Mouse (Mus musculus) adrenal gland, adult (tissue): ENCODE results near the gene Lats1.
A peak's percentile ranks its signal among the peaks of the same experiment; 100 is the strongest.

Experiments used
- DNase-seq, 2 experiments: peaks; one replicate each; pipeline ENCODE4 v3.0.0; 2022 to 2023; ENCODE audit warnings: low spot score in 1 of 2; ENCODE audit not compliant: inconsistent age in 2 of 2

Lats1 gene

DNA sequence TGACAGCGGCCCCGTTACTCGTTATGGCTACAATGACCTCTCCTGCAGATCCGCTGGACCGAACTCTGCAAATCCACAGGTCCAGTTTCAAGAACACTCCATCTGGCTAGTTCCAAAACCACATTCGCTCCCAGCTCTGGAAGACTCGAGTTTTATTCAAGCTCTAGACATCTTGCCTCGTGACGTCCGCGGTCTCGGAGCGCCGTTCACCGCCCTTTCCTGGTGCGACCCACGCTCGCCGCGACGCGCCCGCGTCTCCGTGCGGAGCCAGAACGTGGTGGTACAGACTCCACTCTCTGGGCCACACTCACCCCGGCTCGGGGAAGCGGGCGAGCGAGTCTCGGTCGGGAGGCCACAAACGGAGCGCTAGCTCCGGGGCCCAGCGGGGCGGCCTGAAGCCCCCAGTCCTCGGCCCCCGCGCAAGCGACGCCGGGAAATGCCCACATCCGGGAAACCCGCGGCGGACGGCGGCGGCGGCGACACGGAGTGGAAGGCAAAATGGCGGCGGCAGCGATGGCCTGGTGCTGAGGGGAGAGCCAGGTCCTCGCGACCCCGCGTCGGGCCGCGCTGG lies at the start of gene Lats1, which contains the start of gene Pcmt1:
TSS of gene Lats1 (plus strand) at position 484 of the 571 bp plus-strand sequence.
TSS of gene Pcmt1 (minus strand) at position 406 of the 571 bp plus-strand sequence.
- DNase-seq, result peak; percentile 90 to 97

DNA sequence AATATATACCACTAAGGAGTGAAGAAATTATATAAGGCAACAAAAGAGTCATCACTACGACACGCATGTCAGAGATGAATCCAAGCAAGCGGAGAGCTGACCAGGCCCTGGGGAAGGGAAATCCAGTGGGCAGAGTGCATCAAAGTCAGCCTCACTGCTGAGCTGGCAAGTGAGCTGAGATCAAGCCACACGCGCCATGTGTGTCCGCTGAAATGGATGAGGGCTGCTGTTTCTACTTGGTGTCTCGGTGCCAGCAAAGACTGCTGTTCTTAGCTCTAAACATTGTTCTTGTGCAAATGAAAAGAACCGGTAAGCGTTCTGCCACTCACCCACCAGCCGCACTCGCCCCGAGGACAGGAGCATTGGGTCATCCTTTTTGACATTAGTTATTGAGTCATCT lies 40.6 kb upstream of the Lats1 start:
- no peak for DNase-seq

DNA sequence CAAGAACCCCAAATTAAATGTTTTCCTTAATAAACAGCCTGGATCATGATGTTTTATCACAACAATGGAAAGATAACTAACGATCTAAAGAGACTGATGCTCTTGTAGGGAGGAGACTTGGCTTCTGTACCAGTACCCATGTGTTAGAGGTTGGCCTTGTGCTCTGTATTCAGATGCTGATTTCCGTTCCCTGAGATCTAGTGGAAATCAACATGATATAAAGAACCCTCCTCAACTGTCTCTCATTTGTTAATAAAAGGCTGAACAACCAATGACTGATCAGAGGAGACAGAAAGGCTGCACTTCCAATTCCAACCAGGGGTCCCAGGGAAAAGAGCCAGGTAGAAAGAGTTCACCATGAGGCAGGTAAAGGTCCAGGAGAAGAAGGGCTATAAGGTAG lies 35.1 kb upstream of the Lats1 start:
- no peak for DNase-seq

DNA sequence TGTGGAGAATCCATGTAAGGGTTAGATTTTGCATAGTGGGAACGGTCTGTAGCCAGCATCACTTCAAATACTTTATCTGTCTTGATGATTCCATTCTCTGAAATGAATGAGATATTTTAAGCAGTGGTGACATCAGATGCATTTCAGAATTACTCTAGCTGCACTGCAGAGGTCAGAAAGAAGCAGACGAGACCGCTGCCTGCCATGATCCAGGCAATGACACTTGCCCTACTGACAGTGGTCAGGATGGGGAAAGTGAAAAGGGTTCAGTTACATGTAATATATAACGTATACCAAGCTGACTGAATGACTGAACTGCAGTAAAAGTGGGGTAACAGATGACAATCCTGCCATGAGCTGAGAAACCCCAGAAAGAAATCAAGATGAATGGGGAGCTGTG lies 32.0 kb upstream of the Lats1 start:
- DNase-seq, result no peak

DNA sequence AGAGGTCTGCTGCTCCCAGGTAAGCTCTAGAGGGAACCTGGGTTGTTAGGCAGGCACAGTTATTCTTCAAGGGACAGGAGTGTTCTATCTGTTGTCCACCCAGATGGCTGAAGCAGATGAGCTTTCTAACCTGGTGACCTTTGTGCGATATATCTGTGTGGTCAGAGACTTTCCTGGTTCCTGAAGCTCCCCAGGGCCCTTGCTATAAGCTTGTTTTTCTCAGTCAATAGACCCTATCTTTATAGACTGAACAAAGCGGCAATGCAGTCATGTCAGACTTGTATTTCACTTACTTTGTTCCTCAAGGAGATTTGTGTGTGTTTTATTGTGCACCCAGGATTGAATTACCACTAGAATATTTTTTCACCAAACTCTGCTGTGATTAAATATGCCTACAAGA lies 30.0 kb upstream of the Lats1 start:
- no peak for DNase-seq

DNA sequence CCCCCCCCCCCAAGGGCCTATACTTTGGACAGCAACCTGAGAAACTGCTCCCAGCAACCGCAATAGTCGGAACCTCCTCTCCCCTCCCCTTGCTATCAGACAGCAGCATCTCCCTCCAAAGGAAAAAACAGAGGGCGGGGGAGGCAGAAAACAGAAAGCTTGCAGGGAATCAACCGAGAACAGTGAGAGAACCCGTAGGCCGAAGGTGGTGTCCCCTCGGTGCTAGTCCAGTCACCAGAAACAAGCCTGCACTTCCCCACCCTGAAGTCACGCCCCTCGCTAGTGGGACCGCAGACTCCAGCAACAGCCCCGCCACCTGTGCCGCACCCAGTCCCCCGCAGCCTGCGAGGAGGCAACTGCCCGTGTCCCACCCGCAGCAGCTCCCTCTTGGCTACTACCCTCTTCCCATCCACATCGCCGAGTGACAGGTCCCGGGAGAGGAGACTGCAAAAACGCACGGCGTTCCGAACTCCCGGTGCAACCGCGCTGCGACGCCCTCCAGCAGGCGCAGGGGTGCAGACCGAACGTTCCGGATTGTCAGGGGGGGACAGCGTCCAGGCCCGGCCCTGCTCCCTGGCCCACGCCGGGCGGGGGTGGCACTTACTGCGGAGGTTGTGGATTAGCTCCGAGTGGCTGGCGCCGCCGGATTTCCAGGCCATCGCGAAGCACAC lies 18.4 kb upstream of the Lats1 start:
- DNase-seq, result no peak

DNA sequence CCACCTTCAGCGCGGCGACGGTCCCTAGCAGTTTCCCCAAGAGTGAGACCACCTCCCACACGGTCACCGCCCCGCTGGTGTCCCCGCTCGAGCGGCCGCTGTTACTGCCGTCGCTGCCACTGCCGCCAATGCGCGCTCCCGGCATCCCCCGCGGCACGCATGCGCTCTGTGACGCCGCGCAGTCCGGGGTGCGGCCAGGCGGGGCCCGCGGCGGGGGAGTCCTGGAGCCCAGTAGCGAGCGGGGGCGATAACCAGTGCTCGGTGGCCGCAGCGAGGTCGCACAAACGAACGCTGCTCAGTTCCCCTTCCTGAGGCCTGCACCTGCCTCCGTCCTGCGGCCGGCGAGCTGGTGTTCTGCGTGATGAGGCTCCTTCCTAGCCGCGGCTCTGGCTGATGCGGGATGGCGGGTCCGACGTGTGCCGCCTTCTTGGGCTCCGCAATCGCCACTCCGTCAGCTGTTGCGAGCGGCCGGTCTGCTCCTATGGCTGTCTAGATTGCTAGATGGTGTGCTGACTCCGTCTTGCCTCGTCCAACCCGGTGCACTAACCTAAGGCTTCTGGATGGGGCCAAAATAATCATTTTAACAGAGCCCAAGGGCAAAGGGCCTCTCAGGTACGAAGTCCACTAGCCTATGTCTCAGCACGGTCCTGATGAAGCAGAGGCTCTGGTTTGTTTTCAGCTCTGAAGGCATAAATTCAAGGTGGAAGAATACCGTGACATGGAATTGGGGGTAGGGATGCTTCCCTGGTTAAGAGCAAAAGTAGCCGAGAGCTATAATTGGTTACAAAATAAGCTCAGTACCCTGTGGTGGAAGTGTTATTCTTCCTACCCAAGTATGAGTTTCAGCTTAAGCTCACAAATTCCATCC lies 17.6 kb upstream of the Lats1 start:
- DNase-seq, result peak; percentile 95 to 98

DNA sequence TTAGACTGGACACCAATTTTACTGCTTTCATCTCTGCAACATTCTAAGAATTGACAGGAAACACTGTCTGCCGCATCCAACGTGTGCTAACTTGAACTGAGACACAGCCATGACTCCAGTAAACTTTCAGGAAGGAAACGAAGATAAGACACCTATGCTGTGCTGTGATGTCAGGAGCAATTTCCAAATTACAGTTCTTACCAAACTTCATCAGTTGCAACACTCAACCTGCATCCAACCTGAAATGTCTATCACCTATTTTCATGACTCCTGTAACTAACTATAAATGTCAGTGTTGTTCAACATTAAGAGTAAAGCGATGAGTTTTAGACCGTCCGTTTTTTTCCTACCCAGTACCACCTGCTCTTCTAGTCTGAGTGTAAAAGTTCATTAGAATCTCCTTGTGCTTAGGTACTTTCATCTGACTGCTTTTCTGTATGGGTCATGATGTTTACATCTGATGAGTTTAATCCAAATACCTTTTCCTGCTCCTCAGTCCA lies 16.9 kb upstream of the Lats1 start:
- DNase-seq, result no peak

DNA sequence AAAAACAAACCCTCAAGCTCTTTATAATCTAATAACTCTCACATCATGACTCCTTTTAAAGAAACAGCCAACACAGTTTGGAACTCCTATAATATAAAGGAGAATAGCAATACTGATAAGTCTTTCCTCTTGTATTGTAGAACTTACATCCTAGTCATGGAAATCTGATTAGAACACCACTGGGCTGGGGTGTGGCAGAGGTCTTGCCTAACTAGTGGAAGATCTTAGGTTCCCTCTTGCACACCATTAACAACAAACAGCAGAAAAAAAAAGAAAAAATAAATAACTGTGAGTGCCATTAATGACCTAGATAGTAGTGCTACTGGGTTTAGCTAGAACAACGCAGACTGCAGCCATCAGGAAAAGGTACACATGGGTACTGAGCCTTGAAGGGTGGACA lies 16.1 kb upstream of the Lats1 start:
- DNase-seq, result no peak

DNA sequence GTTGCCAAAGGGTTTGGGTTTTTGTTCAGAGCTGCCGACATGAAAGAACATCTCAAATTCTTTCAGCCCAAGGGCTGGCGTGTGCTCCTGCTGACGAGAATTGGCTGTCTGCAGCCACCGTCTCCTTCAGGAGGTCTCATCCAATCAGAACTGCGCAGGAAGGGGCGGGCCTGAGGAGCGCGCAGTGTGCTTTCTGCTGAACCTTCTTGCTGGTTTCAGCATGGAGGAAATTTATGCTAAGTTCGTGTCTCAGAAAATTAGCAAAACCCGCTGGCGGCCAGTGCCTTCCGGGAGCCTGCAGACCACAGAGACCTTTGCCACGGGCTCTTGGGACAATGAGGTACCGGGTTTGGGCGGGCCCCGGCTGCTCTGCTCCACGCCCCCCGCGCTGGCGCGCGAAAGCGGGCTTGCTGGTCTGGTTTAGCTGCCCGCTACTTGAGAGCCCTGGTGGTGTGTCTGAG lies 13.6 kb upstream of the Lats1 start, which contains the start of gene Nup43:
TSS of gene Nup43 (plus strand) at position 162 of the 461 bp plus-strand sequence.
- peak; percentile 91 to 97 for DNase-seq

DNA sequence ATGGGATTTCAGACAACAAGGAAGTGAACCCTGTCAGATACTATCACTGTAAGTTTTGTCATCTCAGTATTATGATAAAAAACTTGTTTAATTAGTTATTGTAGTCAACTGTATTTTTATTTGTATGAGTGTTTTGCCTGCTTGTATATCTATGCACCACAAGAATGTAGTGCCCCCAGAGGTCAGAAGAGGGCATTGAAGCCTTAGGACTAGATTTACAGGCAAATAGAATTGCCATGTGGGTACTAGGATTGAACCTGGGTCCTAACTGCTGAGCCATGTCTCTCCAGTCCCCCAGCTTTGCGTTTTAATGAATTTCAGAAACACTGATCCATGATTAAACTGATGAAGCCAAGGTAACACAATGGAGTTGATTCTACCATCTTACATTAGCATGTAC lies 7.3 kb upstream of the Lats1 start:
- DNase-seq, result peak in 1 of 2 experiments; percentile 59

DNA sequence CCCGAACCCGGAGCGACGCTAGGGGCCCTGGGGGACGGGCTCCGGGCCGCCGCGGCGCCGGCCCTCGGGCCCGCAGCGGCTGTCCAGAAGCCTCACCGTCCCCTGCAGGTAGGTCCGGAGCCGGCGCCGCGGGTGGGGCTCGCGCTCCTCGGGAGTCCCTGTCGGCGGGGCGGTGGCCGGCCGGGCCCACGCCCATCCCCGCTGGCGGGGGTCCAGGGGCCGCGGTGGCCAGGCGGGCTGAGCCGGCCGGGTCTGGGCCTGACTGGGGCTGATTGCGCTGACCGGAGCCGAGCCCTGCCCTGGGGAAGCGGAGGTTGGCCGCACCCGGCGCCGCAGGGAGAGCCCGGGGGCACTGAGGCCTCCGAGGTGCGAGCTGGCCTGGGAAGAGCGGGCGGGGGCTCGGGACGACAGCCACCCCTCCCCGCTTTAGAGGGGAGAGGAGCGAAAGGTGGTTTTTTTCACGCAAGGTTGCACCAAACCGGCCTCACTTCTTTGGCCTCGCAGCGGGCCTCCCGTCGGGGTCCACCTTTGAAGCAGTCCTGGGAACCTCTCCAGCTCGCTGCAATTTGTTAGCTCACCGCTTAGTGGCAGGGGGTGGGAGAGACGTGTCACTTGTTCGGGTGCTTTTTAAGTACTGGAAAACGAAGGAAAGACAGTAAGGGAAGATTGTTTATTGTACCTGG lies 470 bp downstream of the Lats1 start:
- DNase-seq, result peak; percentile 80 to 93

DNA sequence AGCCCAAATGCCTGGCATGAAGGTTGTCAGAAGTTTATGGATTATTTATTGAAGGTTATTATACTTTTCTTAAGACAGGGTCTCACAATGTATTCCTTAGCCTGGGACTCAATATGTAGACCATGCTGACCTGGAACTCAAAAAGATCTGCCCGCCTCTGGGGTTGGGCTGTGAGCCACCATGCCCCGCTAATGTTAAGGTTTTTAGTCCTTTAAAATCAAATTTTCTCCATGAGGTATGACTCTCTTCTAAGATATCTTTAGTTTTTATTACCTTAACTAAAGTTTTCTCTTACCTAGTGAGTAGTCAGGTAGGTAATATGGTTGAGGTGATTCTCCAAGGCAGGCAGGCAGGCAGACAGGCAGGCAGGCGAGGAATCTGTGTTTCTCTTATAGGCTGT lies 1.2 kb downstream of the Lats1 start:
- no peak for DNase-seq

DNA sequence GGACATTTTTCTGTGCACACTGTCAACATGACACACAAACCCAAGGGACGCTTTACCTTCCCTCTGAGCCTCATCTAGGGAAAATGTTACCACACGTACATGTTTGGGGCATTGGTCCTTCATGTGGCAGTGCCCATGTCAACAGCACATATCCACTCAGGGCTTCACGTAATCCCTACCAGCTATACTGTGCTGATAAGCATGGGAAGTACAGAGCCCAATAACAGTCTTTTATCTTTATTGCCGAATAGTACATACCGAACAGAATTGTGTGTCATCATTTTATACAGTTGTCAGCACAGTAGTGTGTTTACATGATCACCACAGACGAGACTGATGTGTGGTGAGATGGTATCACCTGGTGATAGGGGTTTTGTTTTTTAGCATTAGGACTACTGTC lies 5.9 kb downstream of the Lats1 start:
- no peak for DNase-seq

DNA sequence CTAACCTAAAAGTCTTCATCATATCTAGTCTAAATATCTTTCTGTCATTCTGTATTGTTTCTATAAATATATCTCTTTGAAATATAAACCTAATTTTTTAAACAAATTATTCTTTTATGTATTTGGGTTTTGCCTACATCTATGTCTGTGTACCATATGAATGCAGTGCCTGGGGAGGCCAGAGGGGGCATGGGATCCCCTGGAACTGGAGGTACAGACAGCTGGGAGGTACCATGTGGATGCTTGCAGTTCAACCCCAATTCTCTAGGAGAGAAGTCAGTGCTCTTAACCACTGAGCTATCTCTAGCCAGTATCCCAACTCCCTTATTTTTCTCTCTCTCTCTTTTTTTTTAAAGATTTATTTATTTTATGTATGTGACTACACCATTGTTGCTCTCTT lies 14.3 kb downstream of the Lats1 start:
- DNase-seq, result no peak

DNA sequence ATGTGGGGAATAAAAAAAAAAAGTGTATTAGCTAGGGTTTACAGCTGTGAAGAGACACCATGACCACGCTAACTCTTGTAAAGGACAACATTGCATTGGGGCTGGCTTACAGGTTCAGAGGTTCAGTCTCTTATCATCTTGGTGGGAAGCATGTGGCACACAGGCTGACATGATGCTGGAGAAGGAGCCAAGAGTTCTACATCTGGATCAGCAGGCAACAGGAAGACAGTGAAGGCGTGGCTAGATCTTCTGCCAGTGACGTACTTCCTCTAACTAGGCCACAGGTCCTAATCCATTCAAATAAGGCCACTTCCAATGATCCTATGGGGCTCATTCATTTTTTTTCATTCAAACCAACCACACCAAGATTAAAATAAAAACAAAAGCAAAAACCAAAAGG lies 19.1 kb downstream of the Lats1 start:
- no peak for DNase-seq

DNA sequence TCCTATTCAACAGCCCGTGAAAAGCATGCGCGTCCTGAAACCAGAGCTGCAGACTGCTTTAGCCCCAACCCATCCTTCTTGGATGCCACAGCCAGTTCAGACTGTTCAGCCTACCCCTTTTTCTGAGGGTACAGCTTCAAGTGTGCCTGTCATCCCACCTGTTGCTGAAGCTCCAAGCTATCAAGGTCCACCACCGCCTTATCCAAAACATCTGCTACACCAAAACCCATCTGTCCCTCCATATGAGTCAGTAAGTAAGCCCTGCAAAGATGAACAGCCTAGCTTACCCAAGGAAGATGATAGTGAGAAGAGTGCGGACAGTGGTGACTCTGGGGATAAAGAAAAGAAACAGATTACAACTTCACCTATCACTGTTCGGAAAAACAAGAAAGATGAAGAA lies 21.6 kb downstream of the Lats1 start:
- DNase-seq, result no peak

DNA sequence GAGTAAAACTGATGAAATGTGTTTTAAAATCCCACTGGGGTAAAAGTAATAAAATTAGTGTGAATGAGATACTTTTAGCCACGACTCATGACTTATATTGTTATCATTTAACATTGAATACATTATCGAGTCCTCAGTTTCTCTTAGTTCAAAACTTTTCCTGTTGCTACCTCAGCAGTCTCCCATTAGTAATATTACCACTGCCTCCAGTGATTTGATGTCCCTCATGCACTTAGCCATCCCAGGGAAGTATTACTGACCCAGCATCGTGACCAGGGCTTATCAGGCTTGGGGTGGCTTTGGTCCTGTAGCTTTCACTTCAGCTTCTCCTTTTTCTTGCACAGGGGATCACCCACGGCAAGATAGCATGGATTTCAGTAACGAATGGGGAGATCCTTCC lies 29.1 kb downstream of the Lats1 start:
- no peak for DNase-seq

DNA sequence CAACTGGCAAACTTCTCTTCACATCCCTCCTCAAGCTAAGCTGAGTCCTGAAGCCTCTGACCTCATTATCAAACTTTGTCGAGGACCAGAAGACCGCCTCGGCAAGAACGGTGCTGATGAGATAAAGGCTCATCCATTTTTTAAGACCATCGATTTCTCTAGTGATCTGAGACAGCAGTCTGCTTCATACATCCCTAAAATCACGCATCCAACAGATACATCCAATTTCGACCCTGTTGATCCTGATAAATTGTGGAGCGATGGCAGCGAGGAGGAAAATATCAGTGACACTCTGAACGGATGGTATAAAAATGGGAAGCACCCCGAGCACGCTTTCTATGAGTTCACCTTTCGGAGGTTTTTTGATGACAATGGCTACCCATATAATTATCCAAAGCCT lies 31.5 kb downstream of the Lats1 start:
- no peak for DNase-seq

DNA sequence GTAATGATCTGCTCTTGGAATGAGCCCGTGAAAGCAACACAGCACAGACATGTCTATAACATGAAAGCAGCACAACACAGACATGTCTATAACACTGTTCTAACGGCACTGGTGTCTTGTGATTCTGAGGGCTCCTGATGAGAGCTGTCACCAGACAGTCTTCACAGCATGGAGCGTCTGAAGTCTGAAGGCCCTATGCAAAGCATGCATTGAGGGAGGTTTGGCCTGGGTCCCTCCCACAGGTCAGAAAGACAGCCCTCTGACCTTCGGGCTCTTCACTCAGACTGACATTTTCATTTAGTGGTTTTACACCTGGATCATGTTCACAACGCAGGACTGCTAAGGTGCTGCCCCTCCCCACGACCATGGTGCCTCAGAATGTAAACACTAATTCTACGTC lies 34.0 kb downstream of the Lats1 start:
- DNase-seq, result no peak
